ENCODE assay signal across 8 mouse cellular contexts in genomic region chr17:24514270-24515257, GRCm38 (mm10). TPM values are rescaled to one million over a fixed set of nuclear protein-coding genes. Genes with fewer than 3 reads are reported as not detected.
DNase-seq lines count a peak whose midpoint lies in the region; ATAC-seq and TF ChIP-seq lines count a peak whose summit lies in the region.

No protein-coding gene starts in this region.

- no peaks in the 10 kb centered on the region; the same call in 1 of the 2 replicates for H3K4me1 ChIP-seq in neural tube, embryonic 12.5 days
- H3K4me1 ChIP-seq in intestine, embryonic 14.5 days (replicated peaks; ENCODE audit: control insufficient read depth, insufficient read depth, low read length), result no peaks in the 10 kb centered on the region
- H3K4me1 ChIP-seq in liver, embryonic 14.5 days (replicated peaks; ENCODE audit: control insufficient read depth in 2 of 2, insufficient read depth in 2 of 2, low read length in 1 of 2), result no peaks in the 10 kb centered on the region
- H3K4me1 ChIP-seq in stomach, embryonic 16.5 days (ENCODE audit: control insufficient read depth, insufficient read depth, low read length), result no peaks in the 10 kb centered on the region

- H3K4me2 ChIP-seq in neural tube, embryonic 12.5 days (replicated peaks), result 0 out of 2 replicates have a peak overlapping the region, but pooled peaks have one; percentile 7
- no peak overlapping the region for H3K4me2 ChIP-seq in intestine, embryonic 14.5 days (ENCODE audit: low read length)
- H3K4me2 ChIP-seq in liver, embryonic 14.5 days (ENCODE audit: low read depth), result no peak overlapping the region
- H3K4me2 ChIP-seq in stomach, embryonic 16.5 days (ENCODE audit: low read depth, low read length), result peak overlapping the region; percentile 10; the same call in 1 of the 2 replicates

- no peak for DNase-seq in neural tube, embryonic 10.5 days (ENCODE audit: extremely low spot score, low spot score)
- DNase-seq in intestine, embryonic 14.5 days (ENCODE audit: low spot score), result no peak
- DNase-seq in liver, embryonic 14.5 days (ENCODE audit: low read depth in 3 of 3, low spot score in 3 of 3), result no peak
- no peak for DNase-seq in gastrocnemius, adult 18-20 months (ENCODE audit: low spot score)
- DNase-seq in layer of hippocampus, adult 8-10 months (ENCODE audit: low spot score in 2 of 2), result no peak
- DNase-seq in c-Kit-positive CD71-positive TER-119-positive erythroid progenitor cells, embryonic 14.5 days (ENCODE audit: low spot score), result no peak

- 90% methylated on average over 24 of the region's 24 CpGs for WGBS in neural tube, embryonic 12.5 days
- WGBS in intestine, embryonic 14.5 days, result 86% methylated on average over 24 of the region's 24 CpGs
- WGBS in liver, embryonic 14.5 days (ENCODE audit: insufficient replicate concordance), result 77% methylated on average over 24 of the region's 24 CpGs
- WGBS in stomach, embryonic 16.5 days, result 82% methylated on average over 24 of the region's 24 CpGs

- H3K9ac ChIP-seq in neural tube, embryonic 12.5 days, result no peak overlapping the region
- H3K9ac ChIP-seq in intestine, embryonic 14.5 days (ENCODE audit: low read length), result no peak overlapping the region
- H3K9ac ChIP-seq in liver, embryonic 14.5 days (replicated peaks), result no peak overlapping the region
- peak overlapping the region; percentile 46 for H3K9ac ChIP-seq in stomach, embryonic 16.5 days (ENCODE audit: low read length)

- no peak for ATAC-seq in neural tube, embryonic 12.5 days (ENCODE audit: low FRiP score, low read depth)
- no peak; the same call in 1 of the 2 replicates for ATAC-seq in intestine, embryonic 14.5 days (replicated peaks; ENCODE audit: low FRiP score, low TSS enrichment, low read depth)
- peak; percentile 55 for ATAC-seq in liver, embryonic 14.5 days (ENCODE audit: insufficient read depth)
- peak; percentile 19; the same call in 1 of the 2 replicates for ATAC-seq in stomach, embryonic 16.5 days (ENCODE audit: insufficient read depth, low FRiP score)

- no peaks in the 10 kb centered on the region for H3K27me3 ChIP-seq in neural tube, embryonic 12.5 days (replicated peaks)
- no peaks in the 10 kb centered on the region for H3K27me3 ChIP-seq in intestine, embryonic 14.5 days (replicated peaks; ENCODE audit: control insufficient read depth, insufficient read depth, low read length)
- no peaks in the 10 kb centered on the region for H3K27me3 ChIP-seq in liver, embryonic 14.5 days (ENCODE audit: control insufficient read depth, insufficient read depth, low read length)
- no peaks in the 10 kb centered on the region for H3K27me3 ChIP-seq in stomach, embryonic 16.5 days (ENCODE audit: control insufficient read depth, insufficient read depth, low read length)

- H3K27ac ChIP-seq in neural tube, embryonic 12.5 days, result no peak overlapping the region
- peak overlapping the region; percentile 47; the same call in 1 of the 2 replicates for H3K27ac ChIP-seq in intestine, embryonic 14.5 days (ENCODE audit: low read depth)
- no peak overlapping the region for H3K27ac ChIP-seq in liver, embryonic 14.5 days
- peak overlapping the region; percentile 50; the same call in 1 of the 2 replicates for H3K27ac ChIP-seq in stomach, embryonic 16.5 days (ENCODE audit: low read length)

- no peak overlapping the region for H3K4me3 ChIP-seq in neural tube, embryonic 12.5 days
- no peak overlapping the region for H3K4me3 ChIP-seq in intestine, embryonic 14.5 days (ENCODE audit: low read depth, low read length)
- H3K4me3 ChIP-seq in liver, embryonic 14.5 days (ENCODE audit: insufficient read depth in 1 of 2, low read depth in 2 of 2, low read length in 2 of 2), result no peak overlapping the region
- H3K4me3 ChIP-seq in stomach, embryonic 16.5 days (replicated peaks; ENCODE audit: low read length), result 0 out of 2 replicates have a peak overlapping the region, but pooled peaks have one; percentile 5

- no peaks in the 10 kb centered on the region for H3K9me3 ChIP-seq in neural tube, embryonic 12.5 days
- H3K9me3 ChIP-seq in intestine, embryonic 14.5 days (ENCODE audit: control insufficient read depth, low read length), result no peaks in the 10 kb centered on the region
- H3K9me3 ChIP-seq in liver, embryonic 14.5 days (ENCODE audit: control insufficient read depth, low read length), result no peaks in the 10 kb centered on the region
- no peaks in the 10 kb centered on the region for H3K9me3 ChIP-seq in stomach, embryonic 16.5 days (replicated peaks; ENCODE audit: control insufficient read depth, low read length)

- H3K36me3 ChIP-seq in neural tube, embryonic 12.5 days, result peaks cover 90% of the 10 kb centered on the region
- peaks cover 90% of the 10 kb centered on the region for H3K36me3 ChIP-seq in intestine, embryonic 14.5 days (ENCODE audit: control insufficient read depth, insufficient read depth, low read length)
- peaks cover 34% of the 10 kb centered on the region for H3K36me3 ChIP-seq in liver, embryonic 14.5 days (replicated peaks; ENCODE audit: control insufficient read depth, insufficient read depth, low read depth)
- peaks cover 23% of the 10 kb centered on the region for H3K36me3 ChIP-seq in stomach, embryonic 16.5 days (ENCODE audit: control insufficient read depth, insufficient read depth, low read length)

- TF ChIP-seq CTCF in liver, embryonic 14.5 days (IDR thresholded peaks at IDR 0.05; ENCODE audit: low read depth), result no peak

- TF ChIP-seq EP300 in liver, embryonic 14.5 days (IDR thresholded peaks at IDR 0.05; ENCODE audit: low read depth), result no peak

RNA-seq across cellular contexts. Expression of gene Traf7, which starts 13.2 kb away (rescaled TPM):
- polyA plus RNA-seq in neural tube, embryonic 12.5 days (2016; fragmentation: Nextera tagmentation; extraction: Ambion mirVana), result 83.4 and 84.0 TPM in 2 replicates
- 97.3 and 104 TPM in 2 replicates for polyA plus RNA-seq in intestine, embryonic 14.5 days (2014; fragmentation: Nextera tagmentation; extraction: Ambion mirVana)
- polyA plus RNA-seq in liver, embryonic 14.5 days (2012; rRNA removed), result 55.4 and 64.2 TPM in 2 replicates
- 25.6 and 29.4 TPM in 2 replicates for polyA plus RNA-seq in liver, embryonic 14.5 days (2014; fragmentation: Nextera tagmentation; extraction: Ambion mirVana)
- polyA plus RNA-seq in stomach, embryonic 16.5 days (2015; fragmentation: Nextera tagmentation; extraction: Ambion mirVana), result 80.6 and 104 TPM in 2 replicates
- 10 to 100 TPM; 25.7 to 29.7 TPM for total RNA-seq in gastrocnemius, adult 18-20 months (2021)
- 100 to 1,000 TPM in 2 of 4 experiments, 10 to 100 TPM in 2; 82.9 to 106 (median 97.4) TPM for total RNA-seq in layer of hippocampus, adult 8-10 months (2022)

RNA-seq across cellular contexts. Expression of gene Rab26, which starts 19.4 kb away (rescaled TPM):
- 1.6 and 2.2 TPM in 2 replicates for polyA plus RNA-seq in neural tube, embryonic 12.5 days (2016; fragmentation: Nextera tagmentation; extraction: Ambion mirVana)
- polyA plus RNA-seq in intestine, embryonic 14.5 days (2014; fragmentation: Nextera tagmentation; extraction: Ambion mirVana), result 2.6 and 5.7 TPM in 2 replicates
- 0.21 and 0.28 TPM in 2 replicates for polyA plus RNA-seq in liver, embryonic 14.5 days (2012; rRNA removed)
- polyA plus RNA-seq in liver, embryonic 14.5 days (2014; fragmentation: Nextera tagmentation; extraction: Ambion mirVana), result 0.95 and 1.0 TPM in 2 replicates
- 7.9 and 9.4 TPM in 2 replicates for polyA plus RNA-seq in stomach, embryonic 16.5 days (2015; fragmentation: Nextera tagmentation; extraction: Ambion mirVana)
- not detected for total RNA-seq in gastrocnemius, adult 18-20 months (2021)
- total RNA-seq in layer of hippocampus, adult 8-10 months (2022), result 10 to 100 TPM; 63.4 to 66.7 (median 65.6) TPM

RNA-seq across cellular contexts. Expression of gene Caskin1, which starts 26.2 kb away (rescaled TPM):
- 23.2 and 25.4 TPM in 2 replicates for polyA plus RNA-seq in neural tube, embryonic 12.5 days (2016; fragmentation: Nextera tagmentation; extraction: Ambion mirVana)
- 2.1 and 2.8 TPM in 2 replicates for polyA plus RNA-seq in intestine, embryonic 14.5 days (2014; fragmentation: Nextera tagmentation; extraction: Ambion mirVana)
- 0.09 and 0.11 TPM in 2 replicates for polyA plus RNA-seq in liver, embryonic 14.5 days (2012; rRNA removed)
- 0.08 TPM in 2 replicates for polyA plus RNA-seq in liver, embryonic 14.5 days (2014; fragmentation: Nextera tagmentation; extraction: Ambion mirVana)
- polyA plus RNA-seq in stomach, embryonic 16.5 days (2015; fragmentation: Nextera tagmentation; extraction: Ambion mirVana), result 1.5 and 2.3 TPM in 2 replicates
- total RNA-seq in gastrocnemius, adult 18-20 months (2021), result under 1 TPM; 0.09 to 0.17 TPM
- total RNA-seq in layer of hippocampus, adult 8-10 months (2022), result 100 to 1,000 TPM; 134 to 172 (median 153) TPM

RNA-seq across cellular contexts. Expression of gene Pkd1, which starts 35.1 kb away (rescaled TPM):
- 23.0 and 26.5 TPM in 2 replicates for polyA plus RNA-seq in neural tube, embryonic 12.5 days (2016; fragmentation: Nextera tagmentation; extraction: Ambion mirVana)
- 26.8 and 28.4 TPM in 2 replicates for polyA plus RNA-seq in intestine, embryonic 14.5 days (2014; fragmentation: Nextera tagmentation; extraction: Ambion mirVana)
- 3.4 and 4.0 TPM in 2 replicates for polyA plus RNA-seq in liver, embryonic 14.5 days (2012; rRNA removed)
- 1.8 and 2.9 TPM in 2 replicates for polyA plus RNA-seq in liver, embryonic 14.5 days (2014; fragmentation: Nextera tagmentation; extraction: Ambion mirVana)
- polyA plus RNA-seq in stomach, embryonic 16.5 days (2015; fragmentation: Nextera tagmentation; extraction: Ambion mirVana), result 21.7 and 22.2 TPM in 2 replicates
- 10 to 100 TPM; 12.8 to 21.4 TPM for total RNA-seq in gastrocnemius, adult 18-20 months (2021)
- total RNA-seq in layer of hippocampus, adult 8-10 months (2022), result 100 to 1,000 TPM in 1 of 4 experiments, 10 to 100 TPM in 3; 72.1 to 120 (median 88.4) TPM

RNA-seq across cellular contexts. Expression of gene Mlst8, which starts 35.7 kb away (rescaled TPM):
- 33.8 and 34.9 TPM in 2 replicates for polyA plus RNA-seq in neural tube, embryonic 12.5 days (2016; fragmentation: Nextera tagmentation; extraction: Ambion mirVana)
- 32.3 and 32.7 TPM in 2 replicates for polyA plus RNA-seq in intestine, embryonic 14.5 days (2014; fragmentation: Nextera tagmentation; extraction: Ambion mirVana)
- 13.5 and 18.5 TPM in 2 replicates for polyA plus RNA-seq in liver, embryonic 14.5 days (2012; rRNA removed)
- 9.6 and 11.2 TPM in 2 replicates for polyA plus RNA-seq in liver, embryonic 14.5 days (2014; fragmentation: Nextera tagmentation; extraction: Ambion mirVana)
- polyA plus RNA-seq in stomach, embryonic 16.5 days (2015; fragmentation: Nextera tagmentation; extraction: Ambion mirVana), result 29.0 and 33.6 TPM in 2 replicates
- 10 to 100 TPM in 1 of 2 experiments, 1 to 10 TPM in 1; 9.9 to 11.1 TPM for total RNA-seq in gastrocnemius, adult 18-20 months (2021)
- total RNA-seq in layer of hippocampus, adult 8-10 months (2022), result 10 to 100 TPM; 39.7 to 43.9 (median 41.9) TPM

Comparison
In these comparisons a context has a peak if more than half of its experiments do, and no peak if none do; other contexts are left out.
1. ATAC-seq: peak in liver, embryonic 14.5 days (single experiment) and stomach, embryonic 16.5 days (single experiment); none in neural tube, embryonic 12.5 days (single experiment) and intestine, embryonic 14.5 days (single experiment).
2. H3K27ac ChIP-seq: peak in intestine, embryonic 14.5 days (single experiment) and stomach, embryonic 16.5 days (single experiment); none in neural tube, embryonic 12.5 days (single experiment) and liver, embryonic 14.5 days (single experiment).
3. H3K4me2 ChIP-seq: peak in neural tube, embryonic 12.5 days (single experiment) and stomach, embryonic 16.5 days (single experiment); none in intestine, embryonic 14.5 days (single experiment) and liver, embryonic 14.5 days (single experiment).